Mouse (Mus musculus): ENCODE data around the gene Ndufaf4.
"Not testable (repeated sequence)": the region's sequence is repeated elsewhere in the genome, so short reads cannot be mapped to it uniquely, and the experiment has no call there.

Ndufaf4 gene

DNA sequence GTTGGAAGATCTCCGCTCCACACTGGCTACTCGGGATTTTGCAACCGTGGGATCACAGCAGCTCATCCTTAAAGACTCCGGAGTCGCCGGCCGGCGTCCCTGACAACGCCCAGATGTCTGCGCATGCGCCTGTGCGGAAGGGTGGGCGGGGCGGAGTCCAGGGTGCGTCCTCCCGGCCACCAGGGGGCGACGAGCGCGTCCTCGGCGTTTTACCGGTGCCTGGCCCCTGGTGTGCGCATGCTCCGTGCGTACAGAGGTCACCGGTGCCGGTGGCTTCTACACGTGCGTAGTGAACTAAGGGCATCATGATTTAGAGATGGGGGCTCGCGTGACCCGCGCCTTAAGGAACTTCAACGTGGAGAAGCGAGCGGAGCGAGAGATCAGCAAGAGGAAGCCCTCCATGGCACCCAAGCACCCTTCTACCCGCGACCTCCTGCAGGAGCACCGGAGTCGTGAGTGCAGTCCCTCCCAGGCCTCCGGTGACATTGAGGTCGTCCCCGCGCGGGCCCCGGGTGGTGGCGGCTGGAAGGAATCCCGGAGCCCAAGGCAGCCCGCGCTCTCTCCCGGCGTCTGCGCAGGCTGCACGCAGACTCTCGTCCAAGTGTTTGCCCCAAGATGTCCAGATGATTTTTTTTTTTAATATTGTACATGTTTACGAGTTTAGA lies at the start of gene Ndufaf4:
Gene Ndufaf4 (plus strand): TSS at position 233 of the 665 bp plus-strand sequence.
- DNase-seq (ENCODE audit: extremely low read depth, low read depth) = peak; percentile 71

DNA sequence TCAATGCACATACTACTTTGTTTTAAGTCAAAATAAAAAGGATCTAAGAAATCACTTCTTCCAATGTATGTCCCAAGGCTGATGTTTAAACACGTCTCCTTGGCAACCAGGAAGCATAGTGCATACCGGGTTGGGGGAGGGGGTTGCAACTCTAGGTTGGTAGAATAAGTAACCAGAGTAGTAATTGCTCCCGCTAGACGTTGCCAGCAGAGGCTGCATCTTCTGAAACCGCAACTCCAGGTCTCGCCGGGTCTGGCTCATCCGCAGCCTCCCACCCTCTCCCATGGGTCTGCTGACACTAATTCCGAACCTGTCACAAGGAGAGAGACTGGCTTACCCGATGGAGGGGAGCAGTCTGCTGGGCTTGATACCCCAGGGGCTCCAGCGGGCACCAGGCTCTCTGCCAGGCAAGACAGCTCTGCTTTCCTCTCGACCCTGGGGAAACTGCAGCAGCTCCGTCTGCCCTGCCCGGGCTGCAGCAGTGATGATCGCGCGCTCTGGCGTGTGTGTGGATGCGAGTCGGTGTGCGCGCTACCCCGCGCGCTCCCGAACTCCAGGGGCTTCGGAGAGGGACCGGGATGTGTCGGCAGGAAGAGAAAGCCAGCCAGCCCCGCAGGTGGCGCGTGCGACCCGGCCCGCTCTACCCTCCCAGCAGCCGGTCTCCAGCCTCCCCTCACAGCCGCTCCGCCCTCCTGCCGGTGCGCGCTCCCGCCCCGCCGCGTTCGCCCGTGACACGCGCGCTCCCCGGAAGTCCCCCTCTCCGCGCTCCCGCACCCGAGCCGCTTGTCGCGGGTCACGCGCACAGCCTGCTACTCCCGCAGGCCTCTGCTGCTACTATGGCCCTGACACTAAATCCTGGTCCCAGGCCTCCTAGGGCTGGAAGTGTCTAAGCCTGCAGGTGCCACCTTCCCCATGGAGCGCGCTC lies 47.2 kb upstream of the Ndufaf4 start, which contains the start of gene Klhl32:
Gene Klhl32 (minus strand): TSS at position 724 of the 925 bp plus-strand sequence.
- DNase-seq (ENCODE audit: extremely low read depth, low read depth) = no peak

DNA sequence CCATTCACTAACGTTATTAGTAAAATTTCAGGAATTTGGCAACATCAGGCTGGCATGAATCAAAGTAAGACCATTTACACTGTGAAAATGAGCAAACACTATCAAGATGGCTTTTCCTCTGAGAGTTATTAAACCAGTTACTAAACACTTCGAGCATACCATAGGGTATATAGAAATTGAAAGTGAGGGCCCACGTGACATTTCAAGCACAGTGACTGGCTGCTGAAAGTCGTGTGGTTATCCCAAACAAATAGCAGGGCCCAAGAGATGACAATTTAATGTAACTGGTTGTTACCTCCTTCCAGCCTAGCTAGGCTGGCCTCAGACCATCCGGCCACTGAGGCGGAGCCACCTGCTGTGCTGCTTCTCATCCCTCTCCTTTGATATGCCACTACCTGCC lies 32.2 kb upstream of the Ndufaf4 start:
- DNase-seq (ENCODE audit: extremely low read depth, low read depth) = no peak

DNA sequence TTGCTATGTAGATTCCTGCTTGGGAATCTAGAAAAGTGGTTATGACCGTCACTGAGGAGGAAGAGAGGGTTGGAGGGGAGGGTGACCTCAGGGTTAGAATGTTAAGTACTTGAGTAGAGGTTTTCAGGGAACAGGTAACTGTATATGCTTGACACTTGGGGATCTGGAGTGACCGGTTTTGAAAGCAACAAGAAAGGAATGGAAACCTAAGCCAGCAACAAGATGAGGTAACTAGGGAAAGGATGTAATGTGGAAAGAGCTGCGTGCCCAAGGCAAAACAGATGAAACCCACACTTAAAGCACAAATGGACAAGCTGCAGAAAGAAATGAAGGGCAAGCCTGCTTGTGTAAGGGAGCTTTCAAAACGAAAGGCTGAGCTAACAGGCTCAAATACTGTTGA lies 28.7 kb upstream of the Ndufaf4 start:
- no peak for DNase-seq (ENCODE audit: extremely low read depth, low read depth)

DNA sequence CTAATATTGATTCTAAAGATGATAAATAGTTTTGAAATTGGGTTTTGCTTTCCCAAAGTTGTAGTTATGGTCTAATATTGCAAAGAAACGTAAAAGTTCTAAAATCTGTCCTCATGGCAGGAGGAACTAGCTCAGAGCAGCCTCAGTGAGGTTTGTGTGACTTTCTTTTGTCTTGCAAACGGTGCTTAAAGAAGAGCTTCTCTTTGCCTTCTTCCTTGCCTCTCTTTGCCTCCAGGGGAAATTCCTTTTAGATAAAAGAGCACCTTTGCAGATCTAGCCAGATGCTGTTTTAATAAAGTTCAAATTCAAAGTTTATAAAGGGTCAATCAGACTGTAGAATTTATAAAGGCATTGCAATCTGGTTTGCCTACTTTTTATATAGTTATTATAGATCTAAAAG lies 8.5 kb upstream of the Ndufaf4 start:
- not testable (repeated sequence) for DNase-seq (ENCODE audit: extremely low read depth, low read depth)

GRCm38 (mm10) chr4:24892293-24892692 lies 5.6 kb upstream of the Ndufaf4 start:
- not testable (repeated sequence) for DNase-seq (ENCODE audit: extremely low read depth, low read depth)

- DNase-seq (ENCODE audit: extremely low read depth, low read depth) = no peak
Observed at GRCm38 (mm10) chr4:24894625-24895024, 3.3 kb upstream of the Ndufaf4 start.

- peak; percentile 61 for DNase-seq (ENCODE audit: extremely low read depth, low read depth)
Observed at GRCm38 (mm10) chr4:24896829-24897228, 1.1 kb upstream of the Ndufaf4 start.

GRCm38 (mm10) chr4:24897351-24897750 lies 532 bp upstream of the Ndufaf4 start:
- DNase-seq (ENCODE audit: extremely low read depth, low read depth) = peak; percentile 21

GRCm38 (mm10) chr4:24898636-24899035 lies 753 bp downstream of the Ndufaf4 start:
- DNase-seq (ENCODE audit: extremely low read depth, low read depth) = no peak

DNA sequence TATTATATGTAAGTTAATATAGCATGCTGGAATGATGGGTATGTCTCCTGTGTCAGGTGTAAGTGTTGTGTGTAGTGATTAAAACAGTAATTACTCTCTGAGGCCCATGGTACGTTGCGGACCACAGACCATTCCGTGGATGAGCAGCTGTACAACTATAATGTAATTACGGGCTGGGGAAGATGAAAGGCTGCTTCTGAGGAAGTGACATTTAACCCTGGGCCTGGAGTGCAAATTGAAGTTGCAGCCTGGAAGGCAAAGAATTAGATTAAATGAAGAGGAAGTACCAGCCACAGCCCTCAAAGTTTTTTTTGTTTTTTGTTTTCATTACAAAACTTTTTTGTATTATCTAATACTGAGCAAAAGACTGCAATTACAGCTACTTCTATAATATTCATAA lies 1.3 kb downstream of the Ndufaf4 start:
- peak; percentile 59 for DNase-seq (ENCODE audit: extremely low read depth, low read depth)

- no peak for DNase-seq (ENCODE audit: extremely low read depth, low read depth)
Observed at GRCm38 (mm10) chr4:24907745-24908144, 9.9 kb downstream of the Ndufaf4 start.

DNA sequence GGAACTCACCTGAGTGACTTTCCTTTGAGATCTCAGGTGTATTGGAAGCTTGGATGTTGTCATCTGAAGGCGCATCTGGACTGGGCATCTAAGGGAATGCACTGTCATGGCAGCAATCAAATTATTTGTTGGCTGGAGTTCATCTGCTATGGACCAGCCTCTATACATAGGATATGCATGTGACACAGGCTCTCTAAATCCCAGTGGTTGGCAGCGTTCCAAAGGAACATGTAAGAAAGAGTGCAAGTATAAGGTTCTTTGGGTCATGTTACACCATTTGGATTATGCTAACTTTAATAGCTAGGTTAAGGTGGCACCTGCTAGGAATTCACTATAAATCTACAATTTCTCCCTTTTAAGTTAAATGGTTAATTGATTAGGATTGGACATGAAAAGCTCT lies 17.7 kb downstream of the Ndufaf4 start:
- no peak for DNase-seq (ENCODE audit: extremely low read depth, low read depth)

DNA sequence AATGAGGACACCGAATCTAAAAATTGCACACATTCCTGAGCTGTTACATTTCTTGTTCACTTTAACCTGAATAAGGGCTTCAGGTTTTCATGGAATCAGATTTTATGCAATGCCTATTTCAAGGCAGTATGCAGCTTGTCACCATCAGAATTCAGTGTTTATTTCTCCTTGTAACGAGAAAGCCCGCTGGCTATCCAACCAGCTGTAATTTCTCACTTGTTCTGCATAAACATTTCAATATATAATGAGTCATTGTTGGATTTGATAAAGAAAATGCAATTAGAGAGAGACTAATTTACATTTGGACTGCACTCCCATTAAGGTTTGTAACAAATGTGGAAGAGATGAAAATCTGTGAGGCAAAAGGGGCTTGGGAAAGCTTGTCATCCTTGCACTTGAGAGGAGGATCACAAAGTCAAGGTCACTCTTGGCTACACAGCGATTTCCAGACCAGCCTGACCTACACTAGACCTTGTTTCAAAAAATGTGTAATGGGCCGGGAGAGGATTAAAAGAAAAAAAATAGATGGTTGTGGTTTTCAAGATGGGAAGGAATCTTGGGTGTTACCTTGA lies 22.2 kb downstream of the Ndufaf4 start:
- no peak for DNase-seq (ENCODE audit: extremely low read depth, low read depth)

GRCm38 (mm10) chr4:24924726-24925125 lies 26.8 kb downstream of the Ndufaf4 start:
- DNase-seq (ENCODE audit: extremely low read depth, low read depth) = no peak

- no peak for DNase-seq (ENCODE audit: extremely low read depth, low read depth)
Observed at GRCm38 (mm10) chr4:24928260-24928780, 30.4 kb downstream of the Ndufaf4 start.

DNA sequence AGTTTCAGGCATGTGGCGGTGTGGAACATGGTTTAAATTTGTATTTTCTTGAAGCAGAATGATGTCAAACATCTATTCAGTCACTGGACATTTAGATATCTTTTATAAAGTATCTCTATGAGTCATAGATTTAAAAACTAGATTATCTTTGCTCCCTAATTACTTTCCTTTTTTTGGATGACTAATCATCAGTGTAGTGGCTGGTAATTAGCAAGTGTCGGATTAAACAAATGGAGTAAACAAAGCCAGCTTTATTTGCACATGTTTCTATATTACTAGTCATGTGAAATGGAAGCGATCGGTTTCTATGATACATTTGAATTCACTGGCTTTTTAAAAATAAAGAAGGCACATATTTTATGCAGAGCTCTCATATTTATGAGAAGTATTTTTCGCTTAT lies 31.0 kb downstream of the Ndufaf4 start:
- no peak for DNase-seq (ENCODE audit: extremely low read depth, low read depth)

DNA sequence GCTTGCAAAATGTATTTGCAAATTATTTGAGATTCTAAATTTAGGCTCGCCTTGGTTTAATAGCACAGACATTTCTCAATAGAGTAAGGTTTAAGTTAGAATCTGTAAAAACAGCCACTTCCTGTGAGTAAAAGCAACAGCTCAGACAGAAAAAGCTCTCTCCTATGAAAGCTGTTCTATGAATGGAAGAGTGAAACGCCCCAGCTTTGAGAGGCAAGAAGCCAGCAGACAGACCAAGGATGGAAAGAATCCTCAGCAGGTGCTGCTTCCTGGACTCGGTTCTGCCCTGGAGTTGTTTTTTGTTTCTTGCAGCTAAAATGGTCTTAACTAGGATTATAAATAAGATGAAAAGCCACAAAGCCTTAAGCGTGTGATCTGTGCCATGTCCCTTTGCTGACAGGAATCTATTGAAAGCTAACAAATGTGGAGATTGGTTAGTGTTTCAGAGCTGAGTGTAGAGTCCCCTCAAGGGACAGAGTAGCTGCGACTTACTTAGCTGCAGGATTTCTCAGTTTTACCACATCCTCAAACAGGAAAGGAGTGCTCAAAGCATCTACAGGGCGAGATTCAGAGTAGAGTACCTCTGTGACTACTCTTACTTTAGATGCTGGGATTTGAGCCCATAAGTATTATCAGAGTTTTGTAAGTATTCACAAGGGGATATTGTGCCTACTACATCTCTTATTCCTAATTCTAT lies 45.0 kb downstream of the Ndufaf4 start:
- no peak for DNase-seq (ENCODE audit: extremely low read depth, low read depth)

Data from MEL-GATA-1-ER (cell line).